Mouse (Mus musculus) bone marrow, adult 2 months (tissue): ENCODE measurements around the gene D630039A03Rik.

Experiments used
- CTCF ChIP-seq: fragments of 200-500 bp; IDR thresholded peaks from 2 replicates; pipeline ENCODE4 v1.5.1; 2011; ENCODE audit warnings: low read length, control low read depth; ENCODE audit not compliant: control insufficient read depth, insufficient read depth
- POLR2A ChIP-seq: fragments of 200-500 bp; IDR thresholded peaks from 2 replicates; pipeline ENCODE4 v1.6.1; 2011; ENCODE audit warnings: low read depth, mild to moderate bottlenecking, control low read depth, low read length, borderline replicate concordance; ENCODE audit not compliant: control insufficient read depth

- no peak for TF ChIP-seq CTCF
- TF ChIP-seq POLR2A, result no peak
Measured at GRCm38 (mm10) chr4:57927464-57928205, 11.5 kb upstream of the D630039A03Rik start.
